Mouse (Mus musculus): ENCODE data around the gene Gadd45g. TPM values are rescaled to one million over a fixed set of nuclear protein-coding genes. Genes with fewer than 3 reads are reported as not detected.
A peak's percentile ranks its signal among the peaks of the same experiment; 100 is the strongest.

Gadd45g gene
- polyA plus RNA-seq (2012; rRNA removed) (50.0 and 51.5 TPM in 2 replicates), polyA plus RNA-seq (2014; fragmentation: Nextera tagmentation; extraction: Ambion mirVana) (38.1 and 43.2 TPM in 2 replicates)

- peak; percentile 95 for DNase-seq (ENCODE audit: low spot score)
- ATAC-seq (ENCODE audit: low FRiP score, low read depth) = peak; percentile 87
- Histone ChIP-seq H3K27me3 (ENCODE audit: control insufficient read depth, insufficient read depth, low read length) (no peaks in the 10 kb centered on the region), H3K36me3 (ENCODE audit: control insufficient read depth, insufficient read depth, low read length) (no peaks in the 10 kb centered on the region), H3K27ac (replicated peaks; ENCODE audit: low read depth, low read length) (peak within 1 kb of the TSS; percentile 79), H3K4me2 (replicated peaks; ENCODE audit: low read depth, low read length, severe bottlenecking) (peak within 1 kb of the TSS; percentile 95), H3K4me3 (replicated peaks; ENCODE audit: low read length) (peak within 1 kb of the TSS; percentile 66), H3K4me1 (ENCODE audit: control insufficient read depth, insufficient read depth, low read length) (peaks cover 34% of the 10 kb centered on the region), H3K9ac (ENCODE audit: low read depth, low read length, severe bottlenecking) (peak within 1 kb of the TSS; percentile 61), H3K9me3 (ENCODE audit: control insufficient read depth, low read length) (no peaks in the 10 kb centered on the region)
- peak; percentile 99 for TF ChIP-seq POLR2A (IDR thresholded peaks at IDR 0.05; ENCODE audit: borderline replicate concordance, extremely low read depth, insufficient read depth, insufficient read length)
- 1% methylated on average over 31 of the region's 31 CpGs for WGBS
Observed at GRCm38 (mm10) chr13:51846301-51846867, at the start of gene Gadd45g. Gene Gadd45g, plus strand, starts transcription at chr13:51846678.

DNA sequence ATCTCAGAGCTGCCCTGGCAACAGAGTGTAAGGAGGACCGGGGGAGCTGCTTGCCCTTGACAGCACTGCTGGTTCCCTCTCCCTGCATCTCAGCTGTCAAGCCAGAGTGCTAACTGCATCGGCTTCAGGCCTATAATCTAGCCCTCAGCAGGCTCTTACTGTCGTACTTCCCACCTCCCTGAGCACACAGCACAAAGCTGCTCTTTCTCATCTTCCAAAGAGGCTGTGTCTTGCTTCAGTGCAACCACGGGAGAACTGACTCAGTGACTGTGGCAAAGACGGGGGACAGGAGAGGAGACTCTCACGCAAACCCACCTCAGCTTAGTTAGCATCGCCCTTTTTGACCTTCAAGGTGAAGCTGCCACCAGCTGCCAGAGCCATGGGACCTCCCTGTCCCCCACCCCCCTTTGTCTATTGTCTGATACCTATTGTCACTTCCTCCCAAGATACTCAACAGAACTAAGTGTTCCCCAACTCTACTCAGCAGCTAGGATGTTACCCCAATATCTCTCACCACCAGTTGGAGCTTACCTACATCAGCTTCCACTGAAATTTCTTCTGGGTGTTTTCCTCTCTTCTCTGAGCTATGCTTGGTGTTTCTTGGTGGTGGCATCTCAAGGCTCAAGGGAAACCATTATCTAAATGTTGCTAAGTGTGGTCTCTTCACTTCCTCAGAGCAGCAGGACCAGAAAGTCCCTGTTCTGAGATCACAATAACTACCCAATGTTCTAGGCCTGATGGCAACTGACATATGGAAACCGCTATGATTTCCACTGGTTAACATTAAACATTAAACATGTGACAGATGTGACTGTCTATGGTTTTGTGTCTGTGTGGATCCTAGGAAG lies 48.4 kb upstream of the Gadd45g start:
- ATAC-seq (ENCODE audit: low FRiP score, low read depth) (no peak), DNase-seq (ENCODE audit: low spot score) (no peak)
- Histone ChIP-seq H3K9me3 (ENCODE audit: control insufficient read depth, low read length) (no peaks in the 10 kb centered on the region), H3K36me3 (ENCODE audit: control insufficient read depth, insufficient read depth, low read length) (no peaks in the 10 kb centered on the region), H3K4me1 (ENCODE audit: control insufficient read depth, insufficient read depth, low read length) (peaks cover under 1% of the 10 kb centered on the region; the same call in 1 of the 2 replicates), H3K27ac (replicated peaks; ENCODE audit: low read depth, low read length) (no peak overlapping the region), H3K4me3 (replicated peaks; ENCODE audit: low read length) (no peak overlapping the region), H3K4me2 (replicated peaks; ENCODE audit: low read depth, low read length, severe bottlenecking) (no peak overlapping the region), H3K9ac (ENCODE audit: low read depth, low read length, severe bottlenecking) (no peak overlapping the region), H3K27me3 (ENCODE audit: control insufficient read depth, insufficient read depth, low read length) (no peaks in the 10 kb centered on the region)
- WGBS = 65% methylated on average over 8 of the region's 8 CpGs
- TF ChIP-seq POLR2A (IDR thresholded peaks at IDR 0.05; ENCODE audit: borderline replicate concordance, extremely low read depth, insufficient read depth, insufficient read length) = no peak

- 82% methylated on average over 16 of the region's 16 CpGs for WGBS
- Histone ChIP-seq H3K9me3 (ENCODE audit: control insufficient read depth, low read length) (no peaks in the 10 kb centered on the region), H3K27me3 (ENCODE audit: control insufficient read depth, insufficient read depth, low read length) (no peaks in the 10 kb centered on the region), H3K4me1 (ENCODE audit: control insufficient read depth, insufficient read depth, low read length) (no peaks in the 10 kb centered on the region), H3K36me3 (ENCODE audit: control insufficient read depth, insufficient read depth, low read length) (no peaks in the 10 kb centered on the region), H3K27ac (replicated peaks; ENCODE audit: low read depth, low read length) (no peak overlapping the region), H3K4me2 (replicated peaks; ENCODE audit: low read depth, low read length, severe bottlenecking) (no peak overlapping the region), H3K9ac (ENCODE audit: low read depth, low read length, severe bottlenecking) (no peak overlapping the region), H3K4me3 (replicated peaks; ENCODE audit: low read length) (no peak overlapping the region)
- DNase-seq (ENCODE audit: low spot score) (no peak), ATAC-seq (ENCODE audit: low FRiP score, low read depth) (no peak)
- TF ChIP-seq POLR2A (IDR thresholded peaks at IDR 0.05; ENCODE audit: borderline replicate concordance, extremely low read depth, insufficient read depth, insufficient read length) = no peak
Observed at GRCm38 (mm10) chr13:51799735-51800522, 46.5 kb upstream of the Gadd45g start.

- Histone ChIP-seq H3K27me3 (ENCODE audit: control insufficient read depth, insufficient read depth, low read length) (no peaks in the 10 kb centered on the region), H3K27ac (replicated peaks; ENCODE audit: low read depth, low read length) (no peak overlapping the region), H3K36me3 (ENCODE audit: control insufficient read depth, insufficient read depth, low read length) (no peaks in the 10 kb centered on the region), H3K4me1 (ENCODE audit: control insufficient read depth, insufficient read depth, low read length) (no peaks in the 10 kb centered on the region), H3K9ac (ENCODE audit: low read depth, low read length, severe bottlenecking) (no peak overlapping the region), H3K4me3 (replicated peaks; ENCODE audit: low read length) (no peak overlapping the region), H3K9me3 (ENCODE audit: control insufficient read depth, low read length) (no peaks in the 10 kb centered on the region), H3K4me2 (replicated peaks; ENCODE audit: low read depth, low read length, severe bottlenecking) (no peak overlapping the region)
- DNase-seq (ENCODE audit: low spot score) (no peak), ATAC-seq (ENCODE audit: low FRiP score, low read depth) (no peak)
- WGBS = 58% methylated on average over 9 of the region's 9 CpGs
- TF ChIP-seq POLR2A (IDR thresholded peaks at IDR 0.05; ENCODE audit: borderline replicate concordance, extremely low read depth, insufficient read depth, insufficient read length) = no peak
Observed at GRCm38 (mm10) chr13:51800921-51801320, 45.6 kb upstream of the Gadd45g start.

- no peaks in the 10 kb centered on the region for H3K4me1 ChIP-seq (ENCODE audit: control insufficient read depth, insufficient read depth, low read length)
- TF ChIP-seq POLR2A (IDR thresholded peaks at IDR 0.05; ENCODE audit: borderline replicate concordance, extremely low read depth, insufficient read depth, insufficient read length) = no peak
- WGBS = 67% methylated on average over 4 of the region's 4 CpGs
- ATAC-seq (ENCODE audit: low FRiP score, low read depth) (no peak), DNase-seq (ENCODE audit: low spot score) (no peak)
- no peak overlapping the region for H3K4me2 ChIP-seq (replicated peaks; ENCODE audit: low read depth, low read length, severe bottlenecking)
- no peaks in the 10 kb centered on the region for H3K9me3 ChIP-seq (ENCODE audit: control insufficient read depth, low read length)
- H3K9ac ChIP-seq (ENCODE audit: low read depth, low read length, severe bottlenecking) = no peak overlapping the region
- no peak overlapping the region for H3K27ac ChIP-seq (replicated peaks; ENCODE audit: low read depth, low read length)
- H3K4me3 ChIP-seq (replicated peaks; ENCODE audit: low read length) = no peak overlapping the region
- H3K27me3 ChIP-seq (ENCODE audit: control insufficient read depth, insufficient read depth, low read length) = no peaks in the 10 kb centered on the region
- H3K36me3 ChIP-seq (ENCODE audit: control insufficient read depth, insufficient read depth, low read length) = no peaks in the 10 kb centered on the region
Observed at GRCm38 (mm10) chr13:51805634-51806033, 40.8 kb upstream of the Gadd45g start.

All from limb, embryonic 14.5 days (tissue).